Mouse (Mus musculus) G1E (cell line): Measurements from ENCODE around the gene Chrm3.

Experiments used
- CTCF ChIP-seq: IDR thresholded peaks from 2 replicates; pipeline ENCODE4 v1.5.1; 2012; ENCODE audit warnings: low read depth, low read length, inconsistent platforms, mixed read lengths
- GATA2 ChIP-seq: IDR thresholded peaks from 2 replicates; pipeline ENCODE4 v1.6.1; 2012; ENCODE audit warnings: low read depth, low read length, inconsistent platforms, borderline replicate concordance
- TAL1 ChIP-seq: conservative IDR thresholded peaks from 2 replicates; pipeline ENCODE4 v1.6.1; 2012; ENCODE audit warnings: low read depth, low read length, inconsistent platforms, mixed read lengths

- TF ChIP-seq CTCF = no peak
- no peak for TF ChIP-seq TAL1
- no peak for TF ChIP-seq GATA2
Measured at GRCm38 (mm10) chr13:10086336-10086735, 274.3 kb downstream of the Chrm3 start.
